Mouse (Mus musculus): ENCODE data around the gene Xlr3b. TPM values are rescaled to one million over a fixed set of nuclear protein-coding genes. Genes with fewer than 3 reads are reported as not detected.

Xlr3b gene
- polyA plus RNA-seq, 1 experiment from 2014 or later: 18.8 TPM

Other genes with a start within 250 kb of the Xlr3b start
- 6.9 and 8.8 TPM in 2 replicates for gene Zfp185, start 204.9 kb upstream of the Xlr3b start, polyA plus RNA-seq (2016; fragmentation: Nextera tagmentation; extraction: Ambion mirVana)
- 0.09 TPM in 1 of 2 replicates, not detected in the other for gene Pnma5, start 155.1 kb upstream of the Xlr3b start, polyA plus RNA-seq (2016; fragmentation: Nextera tagmentation; extraction: Ambion mirVana)
- 1.1 TPM in 2 replicates for gene Pnma3, start 127.4 kb upstream of the Xlr3b start, polyA plus RNA-seq (2016; fragmentation: Nextera tagmentation; extraction: Ambion mirVana)
- 0.97 and 1.0 TPM in 2 replicates for gene Xlr4a, start 109.7 kb upstream of the Xlr3b start, polyA plus RNA-seq (2016; fragmentation: Nextera tagmentation; extraction: Ambion mirVana)
- gene Xlr3a, start 95.1 kb upstream of the Xlr3b start, polyA plus RNA-seq (2016; fragmentation: Nextera tagmentation; extraction: Ambion mirVana): 4.2 and 6.4 TPM in 2 replicates
- gene Gm14685, start 75.2 kb upstream of the Xlr3b start, polyA plus RNA-seq (2016; fragmentation: Nextera tagmentation; extraction: Ambion mirVana): 0.45 TPM in 1 of 2 replicates, not detected in the other
- not detected in 2 replicates for gene Xlr5b, start 43.4 kb upstream of the Xlr3b start, polyA plus RNA-seq (2016; fragmentation: Nextera tagmentation; extraction: Ambion mirVana)
- gene DXBay18, start 42.8 kb upstream of the Xlr3b start, polyA plus RNA-seq (2016; fragmentation: Nextera tagmentation; extraction: Ambion mirVana): 0.15 and 0.51 TPM in 2 replicates
- not detected in 2 replicates for gene Spin2d, start 15.2 kb upstream of the Xlr3b start, polyA plus RNA-seq (2016; fragmentation: Nextera tagmentation; extraction: Ambion mirVana)
- gene Xlr4b, start 22.1 kb downstream of the Xlr3b start, polyA plus RNA-seq (2016; fragmentation: Nextera tagmentation; extraction: Ambion mirVana): 0.63 and 1.2 TPM in 2 replicates
- 25.0 and 26.1 TPM in 2 replicates for gene F8a, start 36.1 kb downstream of the Xlr3b start, polyA plus RNA-seq (2016; fragmentation: Nextera tagmentation; extraction: Ambion mirVana)
- 0.81 TPM in 1 of 2 replicates, not detected in the other for gene Xlr4c, start 50.9 kb downstream of the Xlr3b start, polyA plus RNA-seq (2016; fragmentation: Nextera tagmentation; extraction: Ambion mirVana)
- gene Xlr3c, start 73.2 kb downstream of the Xlr3b start, polyA plus RNA-seq (2016; fragmentation: Nextera tagmentation; extraction: Ambion mirVana): 0.35 and 0.43 TPM in 2 replicates
- not detected in 2 replicates for gene Xlr5a, start 100.8 kb downstream of the Xlr3b start, polyA plus RNA-seq (2016; fragmentation: Nextera tagmentation; extraction: Ambion mirVana)
- not detected in 2 replicates for gene Xlr5c, start 100.8 kb downstream of the Xlr3b start, polyA plus RNA-seq (2016; fragmentation: Nextera tagmentation; extraction: Ambion mirVana)
- gene Gm45015, start 144.6 kb downstream of the Xlr3b start, polyA plus RNA-seq (2016; fragmentation: Nextera tagmentation; extraction: Ambion mirVana): not detected in 2 replicates
- 19.0 and 20.7 TPM in 2 replicates for gene Zfp275, start 150.4 kb downstream of the Xlr3b start, polyA plus RNA-seq (2016; fragmentation: Nextera tagmentation; extraction: Ambion mirVana)
- gene Gm18336, start 206.5 kb downstream of the Xlr3b start, polyA plus RNA-seq (2016; fragmentation: Nextera tagmentation; extraction: Ambion mirVana): not detected in 2 replicates
- 0.14 and 0.23 TPM in 2 replicates for gene Zfp92, start 218.9 kb downstream of the Xlr3b start, polyA plus RNA-seq (2016; fragmentation: Nextera tagmentation; extraction: Ambion mirVana)
- not detected in 2 replicates for gene Trex2, start 243.1 kb downstream of the Xlr3b start, polyA plus RNA-seq (2016; fragmentation: Nextera tagmentation; extraction: Ambion mirVana)